Mouse (Mus musculus) B cell, adult (primary cell): ENCODE results near the gene Timm10. TPM values are rescaled to one million over a fixed set of nuclear protein-coding genes. Genes with fewer than 3 reads are reported as not detected.

Experiments used
- total RNA-seq: library from RNA; stranded (reverse); gene quantifications from 4 replicates; pipeline ENCODE4 v1.2.4, GENCODE M21; 2023; ENCODE audit not compliant: inconsistent age

The Timm10 gene
- 16.3 to 24.5 TPM (median 21.0 TPM) in 4 replicates for total RNA-seq

GRCm38 (mm10) chr2:84826488-84827282 lies at the start of gene Timm10:
Gene Timm10, plus strand, starts transcription at chr2:84826997.

GRCm38 (mm10) chr2:84798493-84798921 lies 28.3 kb upstream of the Timm10 start, which contains the start of gene Ube2l6:
Gene Ube2l6, plus strand, starts transcription at chr2:84798828.

GRCm38 (mm10) chr2:84822552-84822951 lies 4.2 kb upstream of the Timm10 start, which contains the start of gene Smtnl1:
Gene Smtnl1, minus strand, starts transcription at chr2:84822652.

DNA sequence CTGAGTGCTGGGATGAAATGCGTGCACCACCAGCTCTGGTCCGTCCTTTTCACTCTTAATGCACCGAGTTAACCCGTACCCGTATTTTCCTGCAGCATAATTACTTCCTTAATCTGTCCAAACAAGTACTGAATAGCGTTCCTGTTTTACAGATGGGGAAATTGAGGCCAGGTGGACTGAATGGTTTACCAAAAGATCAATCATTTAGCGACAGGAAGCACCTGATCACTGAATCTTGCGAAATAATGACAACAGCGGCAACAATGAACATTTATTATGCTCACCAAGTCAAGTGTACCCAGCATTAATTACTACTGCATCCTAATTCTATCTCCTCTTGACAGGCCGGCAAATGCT lies 11.8 kb downstream of the Timm10 start, which contains the start of gene Slc43a1:
Gene Slc43a1, plus strand, starts transcription at position 258 of the 357 bp plus-strand sequence.

Other genes with a start within 250 kb of the Timm10 start
- 1.9 to 5.0 TPM (median 3.6 TPM) in 4 replicates for gene Ctnnd1, start 176.2 kb upstream of the Timm10 start, total RNA-seq
- 0.22 TPM in 1 of 4 replicates, not detected in the others for gene Btbd18, start 167.9 kb upstream of the Timm10 start, total RNA-seq
- 41.0 to 52.5 TPM (median 49.9 TPM) in 4 replicates for gene Selenoh, start 156.2 kb upstream of the Timm10 start, total RNA-seq
- not detected in 4 replicates for gene Gm28635, start 149.0 kb upstream of the Timm10 start, total RNA-seq
- gene Med19, start 148.6 kb upstream of the Timm10 start, total RNA-seq: 14.5 to 17.4 TPM (median 16.1 TPM) in 4 replicates
- 35.2 to 39.9 TPM (median 36.6 TPM) in 4 replicates for gene Tmx2, start 147.9 kb upstream of the Timm10 start, total RNA-seq
- gene Zdhhc5, start 111.8 kb upstream of the Timm10 start, total RNA-seq: 52.4 to 63.1 TPM (median 59.3 TPM) in 4 replicates
- 22.6 to 25.0 TPM (median 23.5 TPM) in 4 replicates for gene Clp1, start 99.6 kb upstream of the Timm10 start, total RNA-seq
- gene Ypel4, start 92.9 kb upstream of the Timm10 start, total RNA-seq: 0.45 TPM in 1 of 4 replicates, not detected in the others
- gene Gm19426, start 83.3 kb upstream of the Timm10 start, total RNA-seq: not detected in 4 replicates
- gene Serping1, start 51.6 kb upstream of the Timm10 start, total RNA-seq: 0.30 to 0.93 TPM (median 0.51 TPM) in 4 replicates
- gene Ube2l6, start 28.2 kb upstream of the Timm10 start, total RNA-seq: 9.9 to 13.6 TPM (median 11.4 TPM) in 4 replicates
- not detected in 4 replicates for gene Smtnl1, start 4.3 kb upstream of the Timm10 start, total RNA-seq
- 5.3 to 9.8 TPM (median 7.3 TPM) in 4 replicates for gene Slc43a1, start 11.9 kb downstream of the Timm10 start, total RNA-seq
- 1.3 TPM in 1 of 4 replicates, not detected in the others for gene Rtn4rl2, start 59.7 kb downstream of the Timm10 start, total RNA-seq
- 6.9 to 14.2 TPM (median 7.5 TPM) in 4 replicates for gene Slc43a3, start 109.6 kb downstream of the Timm10 start, total RNA-seq
- gene Prg2, start 153.5 kb downstream of the Timm10 start, total RNA-seq: 1.1 to 3.4 TPM (median 1.7 TPM) in 4 replicates
- not detected in 4 replicates for gene Prg3, start 161.2 kb downstream of the Timm10 start, total RNA-seq
- 180 to 189 TPM (median 187 TPM) in 4 replicates for gene Ssrp1, start 210.2 kb downstream of the Timm10 start, total RNA-seq
- 0.29 to 1.00 TPM (median 0.51 TPM) in 3 of 4 replicates, not detected in the other for gene P2rx3, start 210.5 kb downstream of the Timm10 start, total RNA-seq
- gene Tnks1bp1, start 221.0 kb downstream of the Timm10 start, total RNA-seq: 32.7 to 44.1 TPM (median 38.3 TPM) in 4 replicates